Mouse (Mus musculus) heart, embryonic 12.5 days (tissue): ENCODE data around the gene Spryd7. TPM values are rescaled to one million over a fixed set of nuclear protein-coding genes. Genes with fewer than 3 reads are reported as not detected.
A peak's percentile ranks its signal among the peaks of the same experiment; 100 is the strongest.

ENCODE experiments used
- ATAC-seq: fragments of 200-750 bp; cut with Nextera tagmentation; 2 replicates; pipeline ENCODE4 v1.8.0; 2017; ENCODE audit warnings: moderate TSS enrichment, moderate library complexity; ENCODE audit not compliant: insufficient number of reproducible peaks, low FRiP score
- H3K27ac ChIP-seq: fragments of 300-500 bp; sonication (generic); 2 replicates; pipeline ENCODE4 v1.5.1; 2016; ENCODE audit warnings: mild to moderate bottlenecking, moderate library complexity; ENCODE audit not compliant: poor library complexity, severe bottlenecking
- H3K27me3 ChIP-seq: fragments of 300-500 bp; sonication (generic); replicated peaks from 2 replicates; pipeline ENCODE4 v1.6.1; 2016; ENCODE audit warnings: mild to moderate bottlenecking, moderate library complexity
- H3K36me3 ChIP-seq: fragments of 300-500 bp; sonication (generic); 2 replicates; pipeline ENCODE4 v1.6.1; 2016; ENCODE audit warnings: mild to moderate bottlenecking, moderate library complexity
- H3K4me1 ChIP-seq: fragments of 300-500 bp; sonication (generic); replicated peaks from 2 replicates; pipeline ENCODE4 v1.6.1; 2016; ENCODE audit warnings: mild to moderate bottlenecking
- H3K4me2 ChIP-seq: fragments of 300-500 bp; sonication (generic); 2 replicates; pipeline ENCODE4 v1.6.1; 2016; ENCODE audit warnings: mild to moderate bottlenecking, moderate library complexity
- H3K4me3 ChIP-seq: fragments of 300-500 bp; sonication (generic); 2 replicates; pipeline ENCODE4 v1.5.1; 2016; ENCODE audit warnings: mild to moderate bottlenecking
- H3K9ac ChIP-seq: fragments of 300-500 bp; sonication (generic); 2 replicates; pipeline ENCODE4 v1.6.1; 2016; ENCODE audit warnings: mild to moderate bottlenecking, moderate library complexity
- H3K9me3 ChIP-seq: fragments of 300-500 bp; sonication (generic); replicated peaks from 2 replicates; pipeline ENCODE4 v1.6.1; 2016; ENCODE audit warnings: mild to moderate bottlenecking, moderate library complexity
- WGBS: fragments of 180-500 bp; shearing (Covaris S2); methylation state at CpG from one replicate; pipeline ENCODE4 v1.1.7; 2016; 5-methylcytosine and 5-hydroxymethylcytosine counted together
- polyA plus RNA-seq: library from polyadenylated mRNA; unstranded; fragments of >200 nt; fragmentation: Nextera tagmentation; extraction: Ambion mirVana; gene quantifications from 2 replicates; pipeline ENCODE4 v1.2.1, GENCODE M21; 2016

The Spryd7 gene
- polyA plus RNA-seq, 1 experiment from 2014 or later: 25.3 TPM

GRCm38 (mm10) chr14:61530966-61531365, 25.7 kb downstream of the Spryd7 start:
- Histone ChIP-seq H3K27ac (no peak overlapping the region; the same call in 1 of the 2 replicates), H3K4me1 (peaks cover 6% of the 10 kb centered on the region), H3K4me3 (no peak overlapping the region), H3K27me3 (no peaks in the 10 kb centered on the region), H3K36me3 (peaks cover 16% of the 10 kb centered on the region), H3K9ac (no peak overlapping the region), H3K9me3 (0 out of 2 replicates have a peak, but pooled peaks cover 4% of the 10 kb centered on the region), H3K4me2 (no peak overlapping the region)
- no peak for ATAC-seq

GRCm38 (mm10) chr14:61530396-61530795, 26.3 kb downstream of the Spryd7 start:
- no peak for ATAC-seq
- no peak overlapping the region for H3K27ac ChIP-seq
- no peak overlapping the region for H3K9ac ChIP-seq
- H3K9me3 ChIP-seq: 0 out of 2 replicates have a peak, but pooled peaks cover 1% of the 10 kb centered on the region
- no peak overlapping the region for H3K4me2 ChIP-seq
- H3K27me3 ChIP-seq: no peaks in the 10 kb centered on the region
- H3K4me1 ChIP-seq: peaks cover 6% of the 10 kb centered on the region
- peaks cover 10% of the 10 kb centered on the region for H3K36me3 ChIP-seq
- no peak overlapping the region for H3K4me3 ChIP-seq
- 91% methylated on average over 2 of the region's 2 CpGs for WGBS

- peaks cover 4% of the 10 kb centered on the region; the same call in 1 of the 2 replicates for H3K36me3 ChIP-seq
- H3K9ac ChIP-seq: no peak overlapping the region
- WGBS: 83% methylated on average over 7 of the region's 7 CpGs
Measured at GRCm38 (mm10) chr14:61529533-61529932, 27.2 kb downstream of the Spryd7 start.

GRCm38 (mm10) chr14:61526006-61526405, 30.7 kb downstream of the Spryd7 start:
- ATAC-seq: no peak
- 86% methylated on average over 2 of the region's 2 CpGs for WGBS

More at GRCm38 (mm10) chr14:61529533-61529932, 27.2 kb downstream of the Spryd7 start:
- no peaks in the 10 kb centered on the region for H3K27me3 ChIP-seq
- no peak for ATAC-seq
- 0 out of 2 replicates have a peak, but pooled peaks cover 2% of the 10 kb centered on the region for H3K9me3 ChIP-seq
- H3K27ac ChIP-seq: no peak overlapping the region
- no peak overlapping the region for H3K4me3 ChIP-seq
- no peak overlapping the region for H3K4me2 ChIP-seq
- peaks cover 6% of the 10 kb centered on the region for H3K4me1 ChIP-seq

GRCm38 (mm10) chr14:61523821-61524220, 32.9 kb downstream of the Spryd7 start:
- ATAC-seq: no peak
- Histone ChIP-seq H3K9me3 (peaks cover 8% of the 10 kb centered on the region; the same call in 1 of the 2 replicates), H3K27ac (no peak overlapping the region), H3K36me3 (no peaks in the 10 kb centered on the region), H3K9ac (no peak overlapping the region), H3K4me3 (no peak overlapping the region), H3K27me3 (no peaks in the 10 kb centered on the region), H3K4me1 (no peaks in the 10 kb centered on the region), H3K4me2 (no peak overlapping the region)
- WGBS: 79% methylated on average over 2 of the region's 2 CpGs

More at GRCm38 (mm10) chr14:61526006-61526405, 30.7 kb downstream of the Spryd7 start:
- Histone ChIP-seq H3K36me3 (no peaks in the 10 kb centered on the region; the same call in 1 of the 2 replicates), H3K4me2 (no peak overlapping the region), H3K4me3 (no peak overlapping the region), H3K9me3 (0 out of 2 replicates have a peak, but pooled peaks cover 2% of the 10 kb centered on the region), H3K4me1 (peaks cover 2% of the 10 kb centered on the region), H3K27me3 (no peaks in the 10 kb centered on the region), H3K9ac (no peak overlapping the region), H3K27ac (no peak overlapping the region)

GRCm38 (mm10) chr14:61518659-61519480, 37.8 kb downstream of the Spryd7 start:
- Histone ChIP-seq H3K4me1 (no peaks in the 10 kb centered on the region), H3K27ac (no peak overlapping the region), H3K27me3 (no peaks in the 10 kb centered on the region), H3K36me3 (no peaks in the 10 kb centered on the region), H3K9ac (no peak overlapping the region), H3K4me2 (no peak overlapping the region), H3K4me3 (no peak overlapping the region), H3K9me3 (peaks cover 8% of the 10 kb centered on the region; the same call in 1 of the 2 replicates)
- WGBS: 75% methylated on average over 10 of the region's 10 CpGs
- ATAC-seq: no peak

- whole genome bisulfite sequencing: 68% methylated on average over 9 of the region's 9 CpGs
- H3K4me1 ChIP-seq: no peaks in the 10 kb centered on the region
- H3K27ac ChIP-seq: no peak overlapping the region
- H3K9me3 ChIP-seq: peaks cover 9% of the 10 kb centered on the region; the same call in 1 of the 2 replicates
- H3K4me2 ChIP-seq: no peak overlapping the region
- H3K27me3 ChIP-seq: no peaks in the 10 kb centered on the region
- no peak overlapping the region for H3K9ac ChIP-seq
- ATAC-seq: no peak
- H3K4me3 ChIP-seq: no peak overlapping the region
- H3K36me3 ChIP-seq: no peaks in the 10 kb centered on the region
Measured at GRCm38 (mm10) chr14:61516471-61517426, 39.9 kb downstream of the Spryd7 start.

GRCm38 (mm10) chr14:61511494-61511893, 45.2 kb downstream of the Spryd7 start:
- Histone ChIP-seq H3K4me3 (no peak overlapping the region), H3K9ac (no peak overlapping the region), H3K36me3 (no peaks in the 10 kb centered on the region), H3K27ac (no peak overlapping the region), H3K27me3 (no peaks in the 10 kb centered on the region), H3K9me3 (peaks cover 12% of the 10 kb centered on the region), H3K4me1 (no peaks in the 10 kb centered on the region), H3K4me2 (no peak overlapping the region)
- 75% methylated on average over 2 of the region's 2 CpGs for WGBS
- ATAC-seq: no peak

GRCm38 (mm10) chr14:61497716-61498490, 58.8 kb downstream of the Spryd7 start:
- ATAC-seq: peak; percentile 73; the same call in 1 of the 2 replicates
- Histone ChIP-seq H3K4me2 (no peak overlapping the region), H3K9me3 (no peaks in the 10 kb centered on the region), H3K27ac (no peak overlapping the region), H3K4me3 (no peak overlapping the region), H3K36me3 (no peaks in the 10 kb centered on the region), H3K4me1 (no peaks in the 10 kb centered on the region; the same call in 1 of the 2 replicates), H3K27me3 (no peaks in the 10 kb centered on the region), H3K9ac (no peak overlapping the region)
- WGBS: 43% methylated on average over 20 of the region's 20 CpGs

GRCm38 (mm10) chr14:61493511-61494135, 63.1 kb downstream of the Spryd7 start:
- WGBS: 50% methylated on average over 6 of the region's 6 CpGs
- Histone ChIP-seq H3K9ac (no peak overlapping the region), H3K4me1 (no peaks in the 10 kb centered on the region; the same call in 1 of the 2 replicates), H3K9me3 (no peaks in the 10 kb centered on the region), H3K36me3 (no peaks in the 10 kb centered on the region), H3K4me3 (no peak overlapping the region), H3K27me3 (no peaks in the 10 kb centered on the region), H3K27ac (no peak overlapping the region), H3K4me2 (no peak overlapping the region)
- no peak for ATAC-seq
